In genomic region chr8:107129171-107130025, GRCm38 (mm10) we compare ENCODE assay signal across 8 mouse cellular contexts. TPM values are rescaled to one million over a fixed set of nuclear protein-coding genes. Genes with fewer than 3 reads are reported as not detected.
DNase-seq lines count a peak whose midpoint lies in the region; ATAC-seq lines count a peak whose summit lies in the region.

No protein-coding gene starts in this region.

- no peaks in the 10 kb centered on the region for H3K9me3 ChIP-seq in midbrain, embryonic 11.5 days (ENCODE audit: control insufficient read depth, low read length)
- no peaks in the 10 kb centered on the region for H3K9me3 ChIP-seq in midbrain, embryonic 10.5 days (replicated peaks)
- no peaks in the 10 kb centered on the region for H3K9me3 ChIP-seq in embryonic facial prominence, embryonic 14.5 days (ENCODE audit: control insufficient read depth, low read length)
- H3K9me3 ChIP-seq in kidney, embryonic 15.5 days (replicated peaks): no peaks in the 10 kb centered on the region
- H3K9me3 ChIP-seq in stomach, embryonic 16.5 days (replicated peaks; ENCODE audit: control insufficient read depth, low read length): no peaks in the 10 kb centered on the region

- peak; percentile 81 for DNase-seq in midbrain, embryonic 11.5 days (ENCODE audit: low spot score, missing footprints)
- no peak for DNase-seq in midbrain, embryonic 10.5 days (ENCODE audit: low spot score)
- peak; percentile 68 for DNase-seq in embryonic facial prominence, embryonic 14.5 days (ENCODE audit: low spot score)
- no peak for DNase-seq in thymus, postnatal 4 days
- DNase-seq in layer of hippocampus, adult 8-10 months (ENCODE audit: low spot score in 2 of 2): no peak
- DNase-seq in spleen, postnatal 10 days (ENCODE audit: low spot score in 2 of 2): no peak

- no peak overlapping the region for H3K9ac ChIP-seq in midbrain, embryonic 11.5 days (ENCODE audit: low read length)
- H3K9ac ChIP-seq in embryonic facial prominence, embryonic 14.5 days (ENCODE audit: low read depth, low read length): no peak overlapping the region
- no peak overlapping the region for H3K9ac ChIP-seq in kidney, embryonic 15.5 days
- H3K9ac ChIP-seq in stomach, embryonic 16.5 days (ENCODE audit: low read length): no peak overlapping the region

- no peak overlapping the region for H3K4me3 ChIP-seq in midbrain, embryonic 11.5 days (ENCODE audit: low read depth, low read length)
- H3K4me3 ChIP-seq in midbrain, embryonic 10.5 days: no peak overlapping the region
- H3K4me3 ChIP-seq in embryonic facial prominence, embryonic 14.5 days (ENCODE audit: low read depth, low read length): no peak overlapping the region
- no peak overlapping the region for H3K4me3 ChIP-seq in kidney, embryonic 15.5 days (replicated peaks)
- no peak overlapping the region for H3K4me3 ChIP-seq in stomach, embryonic 16.5 days (replicated peaks; ENCODE audit: low read length)

- no peaks in the 10 kb centered on the region for H3K4me1 ChIP-seq in midbrain, embryonic 11.5 days (ENCODE audit: control insufficient read depth, insufficient read depth, low read length)
- peaks cover 28% of the 10 kb centered on the region for H3K4me1 ChIP-seq in midbrain, embryonic 10.5 days
- H3K4me1 ChIP-seq in embryonic facial prominence, embryonic 14.5 days (ENCODE audit: control insufficient read depth, insufficient read depth, low read length): peaks cover 22% of the 10 kb centered on the region
- peaks cover 52% of the 10 kb centered on the region for H3K4me1 ChIP-seq in kidney, embryonic 15.5 days
- H3K4me1 ChIP-seq in stomach, embryonic 16.5 days (ENCODE audit: control insufficient read depth, insufficient read depth, low read length): peaks cover 17% of the 10 kb centered on the region

- H3K36me3 ChIP-seq in midbrain, embryonic 11.5 days (ENCODE audit: control insufficient read depth, insufficient read depth, low read length): no peaks in the 10 kb centered on the region
- H3K36me3 ChIP-seq in midbrain, embryonic 10.5 days: no peaks in the 10 kb centered on the region
- no peaks in the 10 kb centered on the region for H3K36me3 ChIP-seq in embryonic facial prominence, embryonic 14.5 days (ENCODE audit: control insufficient read depth, insufficient read depth, low read length)
- no peaks in the 10 kb centered on the region for H3K36me3 ChIP-seq in kidney, embryonic 15.5 days
- no peaks in the 10 kb centered on the region for H3K36me3 ChIP-seq in stomach, embryonic 16.5 days (ENCODE audit: control insufficient read depth, insufficient read depth, low read length)

- 53% methylated on average over 8 of the region's 8 CpGs for WGBS in midbrain, embryonic 11.5 days
- WGBS in midbrain, embryonic 10.5 days: 62% methylated on average over 8 of the region's 8 CpGs
- 38% methylated on average over 8 of the region's 8 CpGs for WGBS in embryonic facial prominence, embryonic 14.5 days
- 27% methylated on average over 8 of the region's 8 CpGs for WGBS in kidney, embryonic 15.5 days
- 43% methylated on average over 8 of the region's 8 CpGs for WGBS in stomach, embryonic 16.5 days

- H3K27me3 ChIP-seq in midbrain, embryonic 11.5 days (ENCODE audit: control insufficient read depth, insufficient read depth, low read length): no peaks in the 10 kb centered on the region
- H3K27me3 ChIP-seq in midbrain, embryonic 10.5 days (ENCODE audit: low read depth, poor library complexity, severe bottlenecking): no peaks in the 10 kb centered on the region
- no peaks in the 10 kb centered on the region for H3K27me3 ChIP-seq in embryonic facial prominence, embryonic 14.5 days (replicated peaks; ENCODE audit: control insufficient read depth, insufficient read depth, low read length)
- no peaks in the 10 kb centered on the region for H3K27me3 ChIP-seq in kidney, embryonic 15.5 days
- no peaks in the 10 kb centered on the region for H3K27me3 ChIP-seq in stomach, embryonic 16.5 days (ENCODE audit: control insufficient read depth, insufficient read depth, low read length)

- H3K4me2 ChIP-seq in midbrain, embryonic 11.5 days: no peak overlapping the region
- no peak overlapping the region for H3K4me2 ChIP-seq in embryonic facial prominence, embryonic 14.5 days (ENCODE audit: low read depth, low read length)
- H3K4me2 ChIP-seq in kidney, embryonic 15.5 days: no peak overlapping the region
- H3K4me2 ChIP-seq in stomach, embryonic 16.5 days (ENCODE audit: low read depth, low read length): no peak overlapping the region

- H3K27ac ChIP-seq in midbrain, embryonic 11.5 days (ENCODE audit: low read depth, low read length): no peak overlapping the region
- no peak overlapping the region; the same call in 1 of the 2 replicates for H3K27ac ChIP-seq in midbrain, embryonic 10.5 days (replicated peaks)
- H3K27ac ChIP-seq in embryonic facial prominence, embryonic 14.5 days (replicated peaks; ENCODE audit: low read depth, low read length): peak overlapping the region; percentile 50; the same call in 1 of the 2 replicates
- H3K27ac ChIP-seq in kidney, embryonic 15.5 days: peak overlapping the region; percentile 90
- peak overlapping the region; percentile 55 for H3K27ac ChIP-seq in stomach, embryonic 16.5 days (ENCODE audit: low read length)

- no peak for ATAC-seq in midbrain, embryonic 11.5 days (ENCODE audit: low FRiP score)
- no peak for ATAC-seq in embryonic facial prominence, embryonic 14.5 days (ENCODE audit: low read depth)
- ATAC-seq in kidney, embryonic 15.5 days (replicated peaks; ENCODE audit: low FRiP score): peak; percentile 80
- peak; percentile 60; the same call in 1 of the 2 replicates for ATAC-seq in stomach, embryonic 16.5 days (ENCODE audit: insufficient read depth, low FRiP score)

RNA-seq across cellular contexts. Expression of gene Cyb5b, which starts 21.0 kb away (rescaled TPM):
- 177 and 192 TPM in 2 replicates for polyA plus RNA-seq in midbrain, embryonic 11.5 days (2014; fragmentation: Nextera tagmentation; extraction: Ambion mirVana)
- 164 and 175 TPM in 2 replicates for polyA plus RNA-seq in midbrain, embryonic 10.5 days (2016; fragmentation: Nextera tagmentation; extraction: Ambion mirVana)
- polyA plus RNA-seq in embryonic facial prominence, embryonic 14.5 days (2014; fragmentation: Nextera tagmentation; extraction: Ambion mirVana): 78.5 and 86.5 TPM in 2 replicates
- 131 and 133 TPM in 2 replicates for polyA plus RNA-seq in kidney, embryonic 15.5 days (2015; fragmentation: Nextera tagmentation; extraction: Ambion mirVana)
- 104 and 106 TPM in 2 replicates for polyA plus RNA-seq in stomach, embryonic 16.5 days (2015; fragmentation: Nextera tagmentation; extraction: Ambion mirVana)
- total RNA-seq in layer of hippocampus, adult 8-10 months (2022): 100 to 1,000 TPM; 109 to 113 (median 111) TPM

RNA-seq across cellular contexts. Expression of gene Terf2, which starts 33.1 kb away (rescaled TPM):
- 16.4 and 16.6 TPM in 2 replicates for polyA plus RNA-seq in midbrain, embryonic 11.5 days (2014; fragmentation: Nextera tagmentation; extraction: Ambion mirVana)
- polyA plus RNA-seq in midbrain, embryonic 10.5 days (2016; fragmentation: Nextera tagmentation; extraction: Ambion mirVana): 19.1 and 19.6 TPM in 2 replicates
- polyA plus RNA-seq in embryonic facial prominence, embryonic 14.5 days (2014; fragmentation: Nextera tagmentation; extraction: Ambion mirVana): 14.8 and 15.1 TPM in 2 replicates
- 17.5 and 18.2 TPM in 2 replicates for polyA plus RNA-seq in kidney, embryonic 15.5 days (2015; fragmentation: Nextera tagmentation; extraction: Ambion mirVana)
- polyA plus RNA-seq in stomach, embryonic 16.5 days (2015; fragmentation: Nextera tagmentation; extraction: Ambion mirVana): 13.1 and 14.0 TPM in 2 replicates
- total RNA-seq in layer of hippocampus, adult 8-10 months (2022): 10 to 100 TPM; 33.5 to 41.3 (median 35.6) TPM

Comparison
In these comparisons a context has a peak if more than half of its experiments do, and no peak if none do; other contexts are left out.
1. DNase-seq: peak in midbrain, embryonic 11.5 days (single experiment) and embryonic facial prominence, embryonic 14.5 days (single experiment); none in midbrain, embryonic 10.5 days (single experiment), thymus, postnatal 4 days (single experiment), layer of hippocampus, adult 8-10 months (0 of 2) and spleen, postnatal 10 days (0 of 2).
2. ATAC-seq: peak in kidney, embryonic 15.5 days (single experiment) and stomach, embryonic 16.5 days (single experiment); none in midbrain, embryonic 11.5 days (single experiment) and embryonic facial prominence, embryonic 14.5 days (single experiment).
3. H3K27ac ChIP-seq: peak in embryonic facial prominence, embryonic 14.5 days (single experiment), kidney, embryonic 15.5 days (single experiment) and stomach, embryonic 16.5 days (single experiment); none in midbrain, embryonic 11.5 days (single experiment) and midbrain, embryonic 10.5 days (single experiment).